Mouse (Mus musculus): ENCODE measurements around the gene Gm7030.
"Not testable (repeated sequence)": the region's sequence is repeated elsewhere in the genome, so short reads cannot be mapped to it uniquely, and the experiment has no call there.

The Gm7030 gene

GRCm38 (mm10) chr17:36128968-36129817 is at the start of gene Gm7030:
Gene Gm7030, minus strand, starts transcription at chr17:36129425.
- DNase-seq (ENCODE audit: low spot score in 2 of 2): not testable (repeated sequence)

DNA sequence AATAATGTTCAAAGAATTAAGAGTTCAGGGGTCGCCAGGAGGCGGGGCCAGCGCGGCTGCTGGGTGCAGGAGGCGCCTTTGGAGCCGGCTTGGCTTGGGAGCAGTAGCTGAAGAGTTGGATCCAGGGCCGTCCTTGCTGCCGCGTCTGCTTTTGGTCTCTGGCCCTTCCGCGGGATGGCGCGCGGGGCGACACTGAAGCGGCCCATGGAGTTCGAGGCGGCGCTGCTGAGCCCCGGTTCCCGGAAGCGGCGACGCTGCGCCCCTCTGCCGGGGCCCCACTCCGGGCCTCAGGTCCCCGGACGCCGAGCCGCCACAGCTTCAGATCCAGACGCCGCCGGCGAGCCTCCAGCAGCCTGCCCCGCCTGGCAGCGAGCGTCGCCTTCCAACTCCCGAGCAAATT is 49.7 kb upstream of the Gm7030 start:
- DNase-seq (ENCODE audit: low spot score in 2 of 2): not testable (repeated sequence)

DNA sequence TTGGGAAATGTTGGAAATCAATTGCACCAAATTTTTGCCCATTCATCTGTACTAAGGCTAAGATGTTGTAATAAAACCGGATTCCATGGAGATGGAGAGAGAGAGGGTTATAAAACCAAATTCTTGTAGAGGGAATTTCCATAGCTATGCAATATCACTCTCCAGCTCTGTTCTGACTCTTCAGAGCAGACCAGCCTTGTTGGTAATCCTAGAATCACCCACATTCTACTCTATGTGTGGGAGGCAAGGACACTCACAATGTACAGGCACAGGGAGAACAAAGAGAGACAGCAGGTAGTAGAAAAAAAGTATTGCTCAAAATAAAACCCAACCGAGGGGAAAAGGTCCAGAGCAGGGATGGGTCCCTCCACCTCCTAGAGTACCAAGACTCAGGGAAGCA is 46.9 kb upstream of the Gm7030 start:
- not testable (repeated sequence) for DNase-seq (ENCODE audit: low spot score in 2 of 2)

- DNase-seq (ENCODE audit: low spot score in 2 of 2): no peak
Observed at GRCm38 (mm10) chr17:36170287-36170814, 41.1 kb upstream of the Gm7030 start.

GRCm38 (mm10) chr17:36169753-36170152 is 40.5 kb upstream of the Gm7030 start:
- DNase-seq (ENCODE audit: low spot score in 2 of 2): no peak

DNA sequence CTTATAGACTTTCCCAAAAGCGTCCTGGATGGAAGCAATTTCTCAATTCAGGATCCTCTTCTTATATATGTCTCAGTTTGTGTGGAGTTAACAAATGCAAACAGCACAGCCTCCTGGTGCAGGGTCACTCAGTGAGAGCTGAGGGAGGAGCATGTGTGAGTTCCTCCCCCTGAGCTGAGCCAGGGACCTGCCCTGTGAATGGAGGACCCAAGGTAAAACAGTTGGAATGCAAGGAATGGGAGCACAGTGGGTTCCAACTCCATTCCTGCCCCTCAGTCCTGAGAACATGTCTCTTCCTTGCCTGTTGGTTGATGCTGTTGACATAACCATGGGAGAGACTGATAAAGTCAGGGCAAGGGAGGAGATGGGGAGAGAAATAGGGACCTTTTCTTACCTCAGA is 39.9 kb upstream of the Gm7030 start:
- DNase-seq (ENCODE audit: low spot score in 2 of 2): not testable (repeated sequence)

DNA sequence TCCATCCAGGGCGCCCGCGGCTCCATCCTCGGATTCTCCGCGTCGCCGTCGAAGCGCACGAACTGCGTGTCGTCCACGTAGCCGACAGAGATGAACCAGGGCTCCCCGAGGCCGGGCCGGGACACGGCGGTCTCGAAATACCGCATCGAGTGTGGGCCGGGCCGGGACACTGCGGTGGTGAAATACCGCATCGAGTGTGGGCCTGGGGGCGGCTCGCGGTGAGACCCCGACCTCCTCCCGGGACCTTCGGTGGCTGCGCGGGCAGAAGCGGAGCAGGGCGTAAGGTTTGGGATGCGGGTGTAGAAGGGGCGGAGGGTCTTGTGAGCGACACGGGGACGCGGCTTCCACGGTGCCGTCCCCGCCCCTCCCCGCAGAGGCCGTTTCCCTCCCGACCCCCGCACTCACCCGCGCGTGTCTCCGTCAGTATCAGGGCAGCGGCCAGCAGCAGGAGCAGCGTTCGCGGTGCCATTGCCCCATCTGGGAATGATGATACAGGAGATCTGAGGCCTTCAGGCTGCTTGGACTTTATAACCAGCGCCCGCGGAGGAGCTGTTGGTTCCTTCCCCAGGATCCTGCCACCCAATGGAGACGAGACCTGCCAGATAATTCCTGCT is 38.9 kb upstream of the Gm7030 start, which contains the start of gene Gm8909:
TSS of gene Gm8909 (minus strand) at position 499 of the 614 bp plus-strand sequence.
- DNase-seq (ENCODE audit: low spot score in 2 of 2): no peak

DNA sequence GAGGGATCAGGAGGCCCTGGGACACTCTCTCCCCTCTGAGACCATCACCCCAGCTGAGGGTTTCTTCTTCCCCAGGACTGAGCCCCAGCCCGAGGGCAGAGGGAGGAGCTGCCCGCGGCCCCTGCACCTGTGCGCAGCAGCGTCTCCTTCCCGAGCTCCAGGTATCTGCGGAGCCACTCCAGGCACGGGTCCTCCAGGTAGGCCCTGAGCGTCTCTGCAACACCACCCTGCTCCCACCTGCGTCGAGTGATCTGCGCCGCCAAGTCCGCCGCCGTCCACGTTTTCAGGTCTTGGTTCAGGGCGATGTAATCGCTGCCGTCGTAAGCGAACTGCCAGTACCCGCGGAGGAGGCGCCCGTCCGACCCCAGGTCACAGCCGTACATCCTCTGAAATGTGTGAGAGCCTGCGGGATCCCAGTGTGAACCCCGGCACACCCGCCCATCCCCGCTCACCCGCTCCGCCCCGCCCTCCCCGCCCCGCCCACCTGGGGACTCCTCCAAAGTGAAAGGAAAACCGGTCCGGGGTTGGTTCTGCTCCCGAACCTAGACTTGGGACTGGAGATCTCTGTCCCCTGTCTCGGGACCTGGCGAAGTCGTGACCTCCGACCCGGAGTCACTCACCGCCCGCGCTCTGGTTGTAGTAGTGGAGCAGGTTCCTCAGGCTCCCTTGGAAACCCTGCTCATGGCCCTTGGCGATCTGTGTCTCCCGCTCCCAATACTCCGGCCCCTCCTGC is 38.2 kb upstream of the Gm7030 start:
- DNase-seq (ENCODE audit: low spot score in 2 of 2): no peak

GRCm38 (mm10) chr17:36166901-36167300 is 37.7 kb upstream of the Gm7030 start:
- DNase-seq (ENCODE audit: low spot score in 2 of 2): not testable (repeated sequence)

DNA sequence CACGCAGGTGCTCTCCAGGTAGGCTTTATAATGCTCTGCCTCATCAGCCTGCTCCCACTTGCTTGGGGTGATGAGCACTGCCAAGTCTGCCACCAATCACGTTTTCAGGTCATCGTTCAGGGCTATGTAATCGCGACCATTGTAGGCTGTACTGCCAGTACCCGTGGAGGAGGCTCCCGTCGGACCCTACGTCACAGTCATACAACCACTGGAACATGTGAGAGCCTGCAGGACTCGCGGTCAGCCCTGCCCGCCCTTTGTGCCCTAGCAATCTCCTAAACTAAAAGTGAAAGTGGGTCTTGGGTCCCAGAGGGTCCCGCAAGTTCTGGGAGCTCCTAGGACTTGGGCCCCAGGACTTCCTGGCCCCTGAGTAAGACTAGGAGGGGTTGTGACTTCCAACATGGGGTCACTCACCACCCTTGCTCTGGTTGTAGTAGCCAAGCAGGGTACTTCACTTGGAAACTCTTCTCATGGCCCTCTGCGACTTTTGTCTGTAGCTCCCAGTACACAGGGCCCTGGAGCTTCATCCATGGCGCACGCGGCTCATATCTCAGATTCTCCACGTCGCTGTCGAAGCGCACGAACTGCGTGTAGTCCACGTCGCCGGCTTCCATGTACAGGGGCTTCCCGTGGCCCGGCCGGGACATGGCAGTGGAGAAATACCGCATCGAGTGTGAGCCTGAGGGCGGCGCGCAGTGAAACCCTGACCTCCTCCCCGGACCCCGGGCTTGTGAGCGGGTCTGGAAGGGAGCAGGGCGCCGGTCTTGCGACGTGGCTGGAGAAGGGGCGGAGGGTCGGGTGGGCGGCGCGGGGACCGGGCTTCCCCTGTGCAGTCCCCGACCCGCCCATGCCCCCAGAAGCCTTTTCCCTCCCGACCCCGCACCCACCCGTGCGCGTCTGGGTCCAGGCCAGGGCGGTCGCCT is 32.2 kb upstream of the Gm7030 start:
- DNase-seq (ENCODE audit: low spot score in 2 of 2): no peak

DNA sequence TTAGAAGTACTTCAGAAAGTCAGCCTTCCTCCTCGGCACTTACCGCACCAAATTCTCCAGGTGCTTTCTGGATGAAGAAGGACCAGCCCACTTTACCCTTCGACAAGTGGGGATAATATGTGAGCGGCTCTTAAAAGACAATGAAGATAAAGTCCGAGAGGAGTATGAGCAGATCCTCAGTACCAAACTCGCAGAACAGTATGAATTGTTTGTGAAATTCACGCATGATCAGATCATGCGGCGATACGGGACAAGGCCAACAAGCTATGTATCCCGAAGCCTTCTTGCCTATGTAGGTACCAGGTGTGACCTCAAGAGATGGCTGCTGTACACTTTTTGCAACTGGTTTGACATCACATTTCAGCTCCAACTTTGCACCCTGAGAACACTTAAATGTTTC is 29.0 kb upstream of the Gm7030 start:
- not testable (repeated sequence) for DNase-seq (ENCODE audit: low spot score in 2 of 2)

- not testable (repeated sequence) for DNase-seq (ENCODE audit: low spot score in 2 of 2)
Observed at GRCm38 (mm10) chr17:36157782-36158181, 28.6 kb upstream of the Gm7030 start.

- no peak for DNase-seq (ENCODE audit: low spot score in 2 of 2)
Observed at GRCm38 (mm10) chr17:36154271-36155149, 25.3 kb upstream of the Gm7030 start.

GRCm38 (mm10) chr17:36151200-36151599 is 22.0 kb upstream of the Gm7030 start:
- not testable (repeated sequence) for DNase-seq (ENCODE audit: low spot score in 2 of 2)

DNA sequence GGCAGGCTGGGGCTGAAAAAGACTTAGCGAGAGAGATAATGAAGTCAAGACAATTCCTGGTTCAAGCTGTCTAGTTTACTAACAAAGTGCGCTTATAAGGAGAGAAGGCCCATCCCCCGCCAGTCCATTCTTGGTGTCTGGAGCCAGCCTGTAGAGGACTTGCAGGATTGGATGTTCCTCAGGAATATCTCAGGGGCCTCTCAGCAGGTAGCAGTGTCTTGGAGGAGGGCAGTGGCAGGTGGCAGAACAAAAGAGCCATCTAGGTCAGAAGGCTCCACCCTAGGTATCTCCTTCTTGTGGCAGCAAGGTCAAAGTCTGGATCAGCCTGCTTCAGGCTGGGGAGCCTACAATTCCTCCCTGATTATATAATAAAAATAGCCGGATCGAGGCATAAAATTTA is 19.2 kb upstream of the Gm7030 start:
- DNase-seq (ENCODE audit: low spot score in 2 of 2): not testable (repeated sequence)

- not testable (repeated sequence) for DNase-seq (ENCODE audit: low spot score in 2 of 2)
Observed at GRCm38 (mm10) chr17:36146937-36147336, 17.7 kb upstream of the Gm7030 start.

DNA sequence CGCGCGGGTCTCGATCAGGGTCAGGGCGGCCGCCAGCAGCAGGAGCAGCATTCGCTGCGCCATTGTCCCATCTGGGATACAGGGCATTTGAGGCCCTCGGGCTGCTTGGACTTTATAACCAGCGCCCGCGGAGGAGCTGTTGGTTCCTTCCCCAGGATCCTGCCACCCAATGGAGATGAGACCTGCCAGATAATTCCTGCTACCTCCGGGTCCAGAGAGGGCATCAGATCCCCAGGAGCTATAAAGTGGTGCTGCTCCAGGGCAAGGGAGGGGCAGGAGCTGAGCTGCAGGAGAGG is 16.6 kb upstream of the Gm7030 start:
- DNase-seq (ENCODE audit: low spot score in 2 of 2): not testable (repeated sequence)

- DNase-seq (ENCODE audit: low spot score in 2 of 2): no peak
Observed at GRCm38 (mm10) chr17:36145111-36145860, 16.1 kb upstream of the Gm7030 start.

- DNase-seq (ENCODE audit: low spot score in 2 of 2): not testable (repeated sequence)
Observed at GRCm38 (mm10) chr17:36136299-36136848, 7.1 kb upstream of the Gm7030 start.

Data from right cerebral cortex, postnatal 36 days (tissue).